Mouse (Mus musculus) right cerebral cortex, adult 2 months (tissue): ENCODE measurements around the gene Gdpd5.

Experiments used
- DNase-seq, 2 experiments: peaks; one replicate each; pipeline ENCODE4 v3.0.0; 2021 to 2022; ENCODE audit warnings: low spot score in 2 of 2

Gene Gdpd5

DNA sequence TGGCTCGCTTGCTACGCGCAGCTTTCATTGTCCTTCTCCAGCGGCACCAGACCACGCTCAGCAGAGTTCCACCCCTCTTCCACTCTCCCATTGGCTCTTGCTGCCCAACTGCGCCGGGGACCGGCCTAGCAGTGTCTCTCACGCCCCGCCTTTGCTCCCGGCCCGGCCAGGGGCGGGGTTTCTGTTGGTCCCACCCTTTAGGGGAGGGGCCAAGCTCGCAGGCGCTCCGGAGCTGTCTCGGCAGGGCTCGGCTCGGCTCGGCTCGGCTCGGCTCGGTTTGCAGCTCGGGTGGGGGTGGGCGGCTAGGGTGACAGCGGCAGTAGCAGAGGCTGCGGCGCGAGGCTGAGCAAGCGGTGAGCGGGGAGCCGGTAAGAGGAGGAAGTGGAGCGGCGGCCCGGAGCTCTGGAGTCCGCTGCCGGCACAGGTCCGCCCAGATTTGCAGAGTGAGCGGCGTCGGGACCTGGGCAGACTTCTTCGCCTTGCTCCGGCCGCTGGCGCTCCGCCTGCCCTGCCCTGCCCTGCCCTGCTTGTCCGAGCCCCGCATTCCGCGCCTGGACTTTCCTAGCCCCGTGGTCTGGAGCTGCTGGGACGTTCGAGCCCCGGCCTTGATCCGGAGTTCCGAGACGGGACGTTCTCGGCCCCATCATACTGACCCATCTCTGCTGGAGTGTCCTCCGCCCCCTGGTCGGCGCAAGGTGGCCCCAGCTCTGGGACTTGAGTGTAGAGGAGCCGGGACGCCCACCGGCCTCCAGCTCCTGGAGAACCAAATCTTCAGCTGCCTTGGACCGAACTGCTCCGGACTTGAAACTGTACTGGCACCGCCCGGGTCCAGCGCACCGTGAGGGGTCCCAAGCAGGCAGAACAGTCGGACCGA lies at the start of gene Gdpd5:
TSS of gene Gdpd5 (plus strand) at position 201 of the 874 bp plus-strand sequence.
- DNase-seq: peak; percentile 98 to 99

DNA sequence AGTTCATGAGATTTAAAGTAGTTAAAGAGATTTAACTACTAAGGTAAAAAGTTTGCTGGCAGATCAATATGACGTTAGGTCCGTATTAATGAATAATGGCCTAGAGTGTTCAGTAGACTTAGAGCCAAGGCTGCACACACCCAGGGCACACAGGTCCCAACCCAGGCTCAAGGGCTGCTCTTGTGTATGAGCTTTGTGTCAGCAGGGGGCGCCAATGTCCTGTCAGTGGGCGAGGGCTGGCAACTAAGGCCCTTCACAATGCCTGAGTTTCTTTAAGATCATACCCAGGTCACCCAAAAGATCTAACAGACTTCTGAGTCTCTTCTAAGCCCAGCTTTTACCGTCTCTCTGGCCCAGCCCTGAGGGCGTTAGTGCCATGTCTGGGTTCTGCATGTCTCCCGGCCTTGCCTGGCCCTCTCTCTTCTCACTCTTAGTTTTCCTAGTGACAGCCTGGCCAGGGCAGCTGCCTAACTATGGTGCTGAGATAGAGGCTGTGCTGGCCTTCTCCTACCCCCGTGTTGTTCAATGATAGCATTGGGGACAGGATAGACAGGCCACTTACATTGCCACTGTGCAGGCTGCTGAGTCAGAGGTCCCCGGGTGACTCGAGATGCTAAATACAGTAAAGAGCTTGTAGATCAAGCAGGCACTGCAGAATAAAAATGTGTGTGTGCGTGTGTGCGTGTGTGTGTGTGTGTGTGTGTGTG lies 48.3 kb upstream of the Gdpd5 start:
- peak; percentile 70 to 74 for DNase-seq

DNA sequence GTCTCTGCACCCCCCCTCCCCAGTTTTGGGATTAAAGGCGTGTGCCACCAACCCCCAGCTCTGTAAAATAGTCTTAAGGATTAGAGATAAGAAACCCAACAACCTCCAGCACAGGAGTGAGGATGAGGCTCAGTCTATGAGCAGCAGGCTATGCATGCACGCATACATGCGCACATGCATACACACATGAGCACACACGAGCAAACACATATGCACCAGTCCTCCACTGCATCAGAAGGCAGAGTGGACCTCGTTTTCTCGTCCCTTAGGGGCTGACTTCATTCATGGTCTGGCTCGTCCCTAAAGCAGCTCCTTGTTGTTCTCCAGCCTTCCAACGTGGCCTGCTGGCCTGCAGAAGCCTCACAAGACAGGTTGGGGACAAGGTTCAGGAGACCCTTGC lies 40.5 kb upstream of the Gdpd5 start:
- no peak for DNase-seq

DNA sequence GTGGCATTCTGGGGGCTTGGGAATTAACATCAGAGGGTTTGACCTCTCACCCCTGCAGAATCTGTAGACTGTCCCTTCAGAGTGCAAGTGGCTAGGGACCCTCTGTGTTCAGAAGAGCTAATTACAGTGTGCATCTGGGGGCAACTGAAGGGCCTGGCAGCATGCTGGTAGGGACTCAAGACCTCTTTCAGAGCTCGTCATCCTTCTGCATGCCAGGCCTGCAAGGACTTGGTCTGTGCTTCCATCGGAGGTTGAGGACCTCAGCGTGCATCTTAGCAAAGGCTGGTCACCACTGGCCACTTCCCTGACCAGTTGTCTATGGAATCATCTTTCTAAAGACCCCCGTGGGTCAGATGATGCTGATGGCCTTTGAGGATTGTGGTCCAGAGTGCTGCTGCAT lies 37.6 kb upstream of the Gdpd5 start:
- DNase-seq: no peak

DNA sequence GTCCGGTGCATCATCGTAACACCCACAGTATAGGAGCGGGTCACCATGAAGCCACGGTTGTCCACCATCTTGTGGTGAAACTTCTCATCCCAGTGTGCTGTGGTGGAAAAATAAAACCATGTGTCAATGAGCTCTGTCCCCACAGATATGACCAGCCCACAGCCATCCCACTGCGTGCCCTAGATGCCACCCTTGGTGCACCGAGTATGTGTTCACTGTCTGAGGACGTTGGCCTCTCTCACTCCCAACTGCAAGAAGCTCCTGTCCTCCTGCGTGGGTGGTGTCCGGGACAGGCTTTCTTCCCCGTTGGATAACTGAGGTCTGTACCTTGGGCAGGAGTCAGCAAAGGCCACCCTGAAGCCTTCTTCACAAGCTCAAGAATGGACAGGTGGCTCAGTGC lies 33.9 kb upstream of the Gdpd5 start:
- DNase-seq: no peak

DNA sequence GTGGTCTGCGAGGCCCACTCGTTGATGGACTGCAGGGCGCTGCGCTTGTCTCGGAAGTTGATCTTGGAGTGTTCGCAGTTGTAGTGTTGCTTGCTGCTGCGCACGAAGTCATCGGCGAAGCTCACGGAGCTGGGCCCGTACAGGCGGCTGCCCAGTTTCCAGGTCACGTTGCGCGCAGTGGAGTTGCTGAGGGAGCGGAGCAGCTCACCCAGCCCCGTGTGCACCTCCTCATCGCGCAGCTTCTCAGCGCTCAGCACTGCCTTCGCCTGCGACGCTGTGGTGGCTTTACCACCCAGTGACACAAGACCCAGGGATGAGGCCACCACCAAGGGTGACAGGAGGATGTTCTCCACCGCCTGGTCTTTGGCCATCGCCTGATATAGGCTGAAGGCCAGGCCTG lies 32.3 kb upstream of the Gdpd5 start:
- DNase-seq: no peak

DNA sequence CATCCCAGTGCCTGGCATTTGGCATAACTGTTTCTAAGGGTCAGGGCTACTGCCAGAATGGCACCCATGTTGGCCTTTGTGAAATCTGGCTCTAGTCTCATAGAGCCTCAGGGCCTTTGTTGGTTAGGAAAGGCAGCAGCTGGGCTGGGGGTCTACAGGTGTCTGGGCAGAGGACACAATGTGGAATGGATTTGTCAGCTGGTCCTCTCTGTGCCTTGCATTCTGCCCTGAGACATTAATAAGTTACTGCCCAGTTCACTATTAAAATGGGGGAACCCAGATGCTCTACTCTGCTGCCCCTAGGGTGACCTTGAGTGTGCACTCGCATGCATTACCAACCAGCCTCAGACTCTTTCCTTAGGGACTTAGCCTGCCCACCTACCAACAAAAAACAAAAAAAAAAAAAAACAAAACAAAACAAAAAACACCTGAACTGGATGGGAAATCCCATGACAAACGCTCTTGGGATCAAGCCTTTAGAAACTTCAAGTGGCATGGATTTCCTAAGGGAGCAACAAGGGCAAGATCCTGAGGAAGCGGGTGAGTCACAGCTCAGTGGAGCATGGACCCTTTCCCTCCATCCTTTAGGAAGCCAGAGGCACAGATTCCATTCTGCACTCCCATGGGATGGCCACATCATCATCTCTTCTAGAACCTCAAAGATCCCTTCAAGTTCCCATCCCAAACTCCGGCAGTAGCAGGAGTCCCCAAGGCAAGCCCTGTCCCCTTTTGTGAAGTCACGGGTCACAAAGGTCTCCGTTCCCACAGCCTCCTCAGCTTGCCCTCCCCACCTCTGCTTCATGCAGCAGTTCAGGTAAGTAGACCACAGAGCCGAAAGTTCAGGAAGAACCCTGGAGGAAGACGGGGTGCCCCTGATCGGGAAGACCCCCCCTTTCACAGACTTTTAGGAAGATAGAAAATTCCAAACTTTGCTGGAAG lies 31.2 kb upstream of the Gdpd5 start:
- DNase-seq: no peak

DNA sequence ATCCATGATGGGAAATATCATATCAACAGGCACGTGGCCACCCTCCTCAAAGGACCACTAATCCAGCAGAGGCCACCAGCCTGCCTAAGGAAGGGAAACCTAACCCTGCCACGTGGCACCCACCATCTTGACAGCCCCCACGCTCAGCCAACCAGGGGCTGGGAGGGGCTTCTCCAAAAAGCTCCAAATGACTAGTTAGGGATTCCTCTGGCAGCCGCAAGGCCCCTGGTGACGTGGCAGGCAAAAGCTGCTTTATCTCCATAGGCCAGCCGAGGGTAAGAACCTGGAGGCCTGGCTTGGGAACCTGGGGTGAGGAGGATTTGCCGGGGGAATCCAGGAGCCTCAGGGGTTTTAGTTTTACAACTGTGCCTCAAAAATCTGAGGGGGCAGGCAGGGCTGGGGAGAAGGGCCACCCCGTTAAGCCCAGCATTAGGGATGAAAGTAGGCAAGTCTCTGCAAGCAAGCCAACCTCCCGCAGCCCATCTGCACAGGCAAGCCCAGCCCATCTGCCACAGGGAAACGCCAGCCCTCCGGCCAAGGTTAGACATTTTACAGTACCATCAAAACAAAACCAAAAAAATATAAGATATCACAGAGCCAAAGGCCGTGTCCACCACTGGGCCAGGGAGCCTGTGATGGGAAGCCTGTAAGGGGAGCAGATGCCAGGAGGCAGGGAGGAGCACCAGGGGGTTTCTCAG lies 30.0 kb upstream of the Gdpd5 start:
- DNase-seq: no peak

DNA sequence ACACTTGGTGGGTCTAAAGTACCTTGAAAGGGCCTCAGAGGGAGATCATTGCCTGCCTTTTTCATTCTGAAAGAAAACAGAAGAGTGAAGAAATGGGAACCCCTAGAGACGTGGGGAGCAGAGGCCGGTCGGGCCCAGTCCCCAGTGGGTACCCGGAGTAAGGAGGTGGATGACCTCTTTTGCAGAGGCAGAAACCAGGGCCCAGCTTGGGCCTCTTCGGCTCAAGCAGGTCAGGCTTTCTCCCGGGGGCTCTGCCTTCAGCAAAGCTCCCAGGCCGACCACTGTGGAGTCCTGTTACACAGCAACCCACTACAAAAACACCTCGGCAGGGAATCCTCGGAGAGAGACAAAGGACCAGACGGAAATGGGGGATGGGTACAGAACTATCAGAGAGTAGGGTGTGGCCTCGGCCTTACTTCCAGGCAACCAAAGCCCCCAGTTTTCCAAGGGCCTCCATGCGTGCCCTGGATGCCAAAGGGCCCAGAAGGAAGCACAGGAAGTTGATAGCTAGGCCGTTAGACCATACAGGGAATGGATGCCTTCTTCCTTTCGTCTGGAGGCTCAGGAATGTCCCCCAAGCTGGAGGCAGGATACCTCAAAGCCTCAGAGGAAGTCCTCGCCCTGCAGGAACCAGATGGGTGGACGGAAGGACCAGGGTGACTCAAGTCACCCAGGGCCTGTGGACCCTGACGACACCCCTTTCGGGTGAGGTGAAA lies 29.3 kb upstream of the Gdpd5 start:
- no peak for DNase-seq

DNA sequence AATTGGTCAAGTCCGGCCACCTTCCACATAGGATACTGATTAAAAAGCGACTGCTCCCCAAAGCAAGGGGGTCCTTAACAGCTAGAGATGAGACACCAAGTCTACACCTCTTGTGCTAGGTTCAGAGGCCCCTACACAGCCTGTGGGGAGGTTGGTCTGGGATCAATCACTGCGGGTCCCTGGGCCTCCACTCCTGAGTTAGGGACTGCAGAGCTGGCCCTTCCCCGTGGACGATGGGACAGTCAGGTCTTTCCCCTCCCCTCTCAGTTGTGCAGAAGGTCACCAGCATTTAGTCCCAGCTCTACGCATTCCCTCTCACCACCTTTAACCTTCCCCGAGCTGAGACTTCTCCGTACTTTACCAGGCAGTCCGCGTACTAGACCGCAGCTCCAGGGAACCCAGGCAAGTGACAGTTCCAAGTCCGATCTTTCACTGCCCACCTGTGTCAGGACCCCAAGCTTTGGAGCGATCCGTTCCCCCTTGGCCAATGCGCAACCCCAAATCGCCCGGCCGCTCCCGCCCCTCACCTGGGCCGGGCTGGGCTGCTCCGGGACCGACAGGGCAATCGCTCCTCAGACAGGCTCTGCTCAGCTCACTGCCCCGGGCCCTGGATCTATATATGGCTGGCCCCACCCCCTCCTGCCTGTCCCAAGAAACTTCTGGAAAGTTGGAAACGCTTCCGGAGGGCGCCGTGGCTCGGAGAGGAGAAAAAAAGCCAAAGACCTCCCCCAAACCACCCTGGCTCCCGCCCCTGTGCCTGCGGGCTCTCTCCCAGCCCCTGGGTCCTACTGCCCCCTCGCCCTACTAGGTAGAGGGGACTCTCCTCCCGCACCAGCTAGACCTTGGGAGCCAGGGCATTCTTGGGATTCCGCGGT lies 28.5 kb upstream of the Gdpd5 start, which contains the start of gene Serpinh1:
TSS of gene Serpinh1 (minus strand) at position 714 of the 875 bp plus-strand sequence.
- peak in 1 of 2 experiments; percentile 25 for DNase-seq

DNA sequence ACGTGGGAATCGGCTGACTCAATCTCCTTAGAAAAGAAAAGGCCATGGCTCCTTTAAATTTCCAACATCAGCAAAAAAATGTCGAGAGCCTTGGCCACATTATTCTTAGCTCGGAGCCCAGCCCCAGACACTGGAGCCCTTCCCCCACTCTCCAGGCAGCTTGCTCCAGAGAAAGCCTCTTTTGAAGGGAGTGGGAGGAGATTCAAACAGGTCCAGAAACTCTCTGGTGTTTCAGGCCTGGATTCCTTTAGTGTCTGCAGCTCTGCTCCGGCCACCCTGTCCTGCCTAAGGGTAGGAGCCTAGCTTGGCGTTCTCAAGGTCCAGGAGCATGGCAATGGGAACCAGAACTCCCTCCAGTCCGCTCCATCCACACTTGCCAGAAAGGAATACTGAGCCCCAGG lies 25.5 kb upstream of the Gdpd5 start:
- DNase-seq: peak; percentile 74 to 81

DNA sequence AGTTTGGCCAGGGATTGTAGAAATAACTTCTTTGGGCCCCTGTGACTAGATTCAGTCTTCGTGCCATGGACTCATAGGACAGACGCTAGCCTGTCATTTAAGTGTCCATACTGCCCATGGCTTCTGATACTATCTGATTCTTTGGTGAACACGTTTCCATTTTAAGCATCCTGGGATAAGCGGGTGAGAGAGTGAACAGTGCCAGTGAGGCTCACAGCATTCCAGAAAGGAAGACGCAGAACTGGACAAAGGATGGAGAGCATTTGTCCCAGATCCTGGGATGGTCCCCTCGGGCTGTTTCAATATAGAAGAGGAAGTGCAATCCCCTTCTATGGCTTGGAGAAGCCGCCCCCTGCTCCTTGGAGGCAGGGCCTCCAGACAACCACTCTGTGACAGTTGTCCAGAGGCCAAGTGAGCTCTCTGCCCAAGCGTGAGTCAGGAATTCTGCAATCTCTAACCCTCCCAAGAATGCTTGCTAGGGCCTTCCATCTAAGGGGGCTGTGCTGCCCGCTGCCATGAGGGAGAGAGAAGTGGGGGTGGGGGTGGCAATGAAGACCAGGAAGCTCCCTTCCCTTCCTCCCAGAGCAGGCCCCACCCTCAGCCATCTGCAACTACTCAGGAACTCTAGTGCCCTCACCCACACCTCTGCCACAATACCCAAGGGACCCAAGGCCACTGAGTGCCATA lies 24.8 kb upstream of the Gdpd5 start:
- DNase-seq: no peak

DNA sequence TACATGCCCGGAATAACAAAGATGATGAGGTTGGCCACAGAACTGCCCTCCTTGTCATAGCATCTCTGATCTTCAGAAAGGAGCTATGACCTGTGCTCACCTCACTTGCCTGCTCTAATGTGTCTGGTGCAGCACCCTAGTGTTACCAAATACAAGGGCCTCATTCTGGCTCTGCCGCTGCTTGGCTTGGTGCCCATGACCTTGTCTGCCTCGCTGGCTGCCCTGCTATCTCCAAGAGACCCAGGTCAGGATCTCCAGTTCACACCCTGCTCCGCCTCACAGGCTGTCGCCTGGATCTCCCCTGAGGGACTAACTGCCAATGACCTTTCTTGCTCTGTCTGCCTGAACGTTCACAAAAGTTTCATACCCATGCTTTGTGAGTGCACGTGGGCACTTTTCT lies 24.0 kb upstream of the Gdpd5 start:
- DNase-seq: no peak

DNA sequence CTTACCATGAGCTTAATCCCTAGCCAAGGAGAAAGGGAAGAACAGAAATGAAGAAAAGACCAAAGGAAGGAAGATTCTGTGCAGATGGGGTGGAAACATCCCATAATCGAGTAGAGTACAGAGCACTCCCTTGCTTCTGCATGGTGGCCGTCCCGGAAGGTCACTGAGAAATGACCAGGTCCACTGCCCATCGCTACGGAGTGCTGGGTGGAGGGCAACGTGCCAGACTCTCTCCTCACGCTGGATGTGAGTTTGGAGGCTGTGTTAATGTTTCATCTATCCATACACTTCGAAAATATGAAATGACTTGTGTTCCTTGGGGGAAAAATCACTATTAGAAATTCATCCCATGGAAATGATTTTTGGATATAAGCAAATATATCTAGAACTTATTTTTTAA lies 22.8 kb upstream of the Gdpd5 start:
- no peak for DNase-seq

DNA sequence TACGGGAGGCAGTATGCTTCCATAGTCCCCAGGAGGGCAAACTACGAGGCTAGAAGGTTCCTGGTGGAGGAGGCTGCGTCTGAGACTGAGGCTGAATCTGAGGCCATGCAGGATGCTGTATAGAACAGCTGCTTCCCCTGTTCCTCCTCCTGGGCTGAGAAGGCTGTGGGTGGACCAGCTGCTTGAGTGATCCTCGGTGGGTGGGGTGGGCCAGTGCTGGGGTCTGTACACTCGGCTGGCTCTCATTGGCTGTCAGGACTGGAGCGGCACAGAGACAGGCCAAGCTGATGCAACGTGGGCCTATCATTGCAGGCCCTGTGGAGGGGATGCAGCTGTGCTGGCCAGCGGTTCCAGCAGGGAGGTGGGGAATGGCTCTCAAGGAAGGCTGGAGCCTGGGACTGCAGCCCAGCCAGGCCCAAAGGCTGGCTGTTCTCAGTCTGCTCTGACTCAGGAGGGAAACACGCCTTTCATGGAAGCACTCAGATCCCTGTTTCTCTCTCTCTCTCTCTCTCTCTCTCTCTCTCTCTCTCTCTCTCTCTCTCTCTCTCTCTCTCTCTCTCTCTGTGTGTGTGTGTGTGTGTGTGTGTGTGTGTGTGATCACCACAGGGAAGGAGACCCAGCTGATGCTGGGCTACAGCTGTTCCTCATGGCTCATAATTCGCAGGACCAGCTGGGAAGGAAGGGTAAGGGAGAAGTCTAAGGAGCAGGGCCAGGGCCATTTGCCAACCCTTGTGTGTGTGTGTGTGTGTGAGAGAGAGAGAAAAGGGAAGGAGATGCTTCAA lies 21.0 kb upstream of the Gdpd5 start:
- peak; percentile 62 to 72 for DNase-seq

DNA sequence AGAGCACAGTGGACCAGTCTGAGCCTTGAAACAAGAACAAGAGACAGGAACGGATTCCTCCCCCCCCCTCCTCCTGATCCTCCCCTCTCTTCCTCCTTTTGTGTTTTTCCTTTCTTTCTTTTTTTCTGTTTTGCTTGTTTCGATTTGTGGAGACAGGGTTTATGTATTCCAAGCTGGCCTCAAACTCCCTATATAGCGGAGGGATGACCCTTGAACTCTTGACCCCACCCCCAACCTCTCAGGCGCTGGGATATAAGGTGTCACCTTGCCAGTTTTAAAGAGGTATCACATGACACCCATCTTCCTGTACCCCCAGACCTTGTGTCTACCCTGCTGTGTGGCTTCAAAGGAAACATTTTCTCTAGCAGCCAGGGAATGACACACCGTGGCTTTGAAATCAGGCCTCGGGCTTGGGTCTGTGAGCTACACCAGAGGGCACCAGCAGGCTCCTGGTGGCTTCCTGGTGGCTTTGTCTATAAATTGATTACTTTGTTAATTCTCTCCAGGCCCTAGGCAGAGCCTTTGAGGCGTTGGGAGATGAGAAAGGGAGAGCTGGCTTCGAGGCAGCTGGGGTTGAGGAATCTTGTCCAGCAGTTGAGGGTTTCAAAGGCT lies 20.3 kb upstream of the Gdpd5 start:
- no peak for DNase-seq

DNA sequence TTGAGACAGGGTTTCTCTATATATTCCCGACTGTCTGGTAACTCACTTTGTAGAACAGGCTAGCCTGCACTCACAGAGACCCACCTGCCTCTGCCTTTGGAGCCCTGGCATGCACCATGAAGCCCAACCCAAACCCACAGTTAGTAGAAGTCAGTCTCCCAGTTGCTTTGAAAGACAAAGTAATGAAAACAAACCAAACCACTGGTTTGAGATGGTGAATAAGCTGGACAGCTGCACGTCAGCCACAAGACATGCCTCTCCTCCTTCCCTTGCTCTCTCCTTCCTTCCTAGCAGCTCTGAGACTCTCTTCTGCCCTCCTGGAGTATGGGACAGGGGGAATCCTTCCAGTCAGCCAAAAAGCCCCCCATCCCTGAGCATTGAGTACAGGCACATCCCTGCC lies 19.1 kb upstream of the Gdpd5 start:
- DNase-seq: no peak

DNA sequence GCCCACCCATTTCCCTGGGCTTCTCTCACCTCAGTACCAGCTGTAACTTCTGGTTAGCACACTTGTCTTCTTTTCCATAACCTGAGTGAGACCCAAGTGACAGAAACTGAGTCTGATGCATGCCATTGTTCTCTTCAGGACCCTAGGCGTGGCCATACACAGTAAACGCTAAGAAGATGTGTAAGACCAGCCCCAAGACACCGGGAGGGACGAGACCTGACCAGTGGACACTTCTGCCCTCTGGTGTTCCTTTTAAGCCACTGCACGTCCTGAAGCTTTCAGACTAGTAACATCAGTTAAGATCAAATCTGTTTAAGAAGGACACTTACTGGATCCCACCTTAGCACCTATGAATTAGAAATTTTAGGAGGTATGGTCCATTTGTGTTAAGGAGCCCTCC lies 16.1 kb upstream of the Gdpd5 start:
- peak; percentile 77 to 81 for DNase-seq
